Mouse (Mus musculus) lung, adult 10 weeks (tissue): ENCODE results near the gene Gpr176. TPM values are rescaled to one million over a fixed set of nuclear protein-coding genes. Genes with fewer than 3 reads are reported as not detected.

ENCODE experiments used
- polyA plus RNA-seq: library from polyadenylated mRNA; stranded (reverse); fragments of 350-450 nt; fragmentation: Illumina TruSeq; extraction: RNeasy Lipid Tissue Mini Kit (QIAGEN cat#74804); gene quantifications from one replicate; pipeline ENCODE4 v1.2.3, GENCODE M21; 2014; ENCODE audit warnings: low read depth, low replicate concordance; ENCODE audit not compliant: insufficient read depth

The Gpr176 gene
- polyA plus RNA-seq: 0.53 TPM

DNA sequence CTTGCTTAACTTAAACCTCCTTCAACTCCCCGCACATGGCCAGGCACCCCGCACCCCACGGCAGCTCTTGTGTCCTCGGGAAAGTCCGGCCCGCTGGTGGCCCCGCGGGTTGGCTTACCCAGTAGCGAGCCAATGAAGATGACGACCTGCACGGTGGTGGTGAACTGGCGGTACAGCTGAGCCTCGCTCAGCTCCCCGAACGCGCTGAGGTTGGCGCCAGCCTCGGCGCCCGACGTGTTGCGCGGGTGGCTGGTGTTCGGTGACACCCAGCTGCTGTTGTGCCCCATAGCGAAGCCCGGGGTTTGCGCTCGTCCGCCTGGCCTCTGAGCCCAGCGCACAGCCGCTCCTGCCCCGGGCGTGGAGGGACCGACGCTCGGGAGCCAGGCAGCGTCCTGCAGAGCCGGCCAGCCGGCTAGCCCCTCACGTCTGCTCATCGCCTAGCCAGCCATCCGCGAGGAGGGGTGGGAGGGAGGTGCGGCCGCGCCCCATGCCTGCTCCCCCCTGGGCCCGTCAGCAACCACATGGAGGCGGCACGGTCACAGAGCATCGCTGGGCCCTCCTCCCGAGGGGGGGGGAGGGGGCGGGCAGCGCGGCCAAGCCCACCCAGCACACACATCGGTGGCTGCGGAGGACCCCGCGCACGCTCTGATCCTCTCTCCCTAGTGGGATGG lies at the start of gene Gpr176:
Gpr176 (minus strand) TSS at position 519 of the 671 bp plus-strand sequence.

DNA sequence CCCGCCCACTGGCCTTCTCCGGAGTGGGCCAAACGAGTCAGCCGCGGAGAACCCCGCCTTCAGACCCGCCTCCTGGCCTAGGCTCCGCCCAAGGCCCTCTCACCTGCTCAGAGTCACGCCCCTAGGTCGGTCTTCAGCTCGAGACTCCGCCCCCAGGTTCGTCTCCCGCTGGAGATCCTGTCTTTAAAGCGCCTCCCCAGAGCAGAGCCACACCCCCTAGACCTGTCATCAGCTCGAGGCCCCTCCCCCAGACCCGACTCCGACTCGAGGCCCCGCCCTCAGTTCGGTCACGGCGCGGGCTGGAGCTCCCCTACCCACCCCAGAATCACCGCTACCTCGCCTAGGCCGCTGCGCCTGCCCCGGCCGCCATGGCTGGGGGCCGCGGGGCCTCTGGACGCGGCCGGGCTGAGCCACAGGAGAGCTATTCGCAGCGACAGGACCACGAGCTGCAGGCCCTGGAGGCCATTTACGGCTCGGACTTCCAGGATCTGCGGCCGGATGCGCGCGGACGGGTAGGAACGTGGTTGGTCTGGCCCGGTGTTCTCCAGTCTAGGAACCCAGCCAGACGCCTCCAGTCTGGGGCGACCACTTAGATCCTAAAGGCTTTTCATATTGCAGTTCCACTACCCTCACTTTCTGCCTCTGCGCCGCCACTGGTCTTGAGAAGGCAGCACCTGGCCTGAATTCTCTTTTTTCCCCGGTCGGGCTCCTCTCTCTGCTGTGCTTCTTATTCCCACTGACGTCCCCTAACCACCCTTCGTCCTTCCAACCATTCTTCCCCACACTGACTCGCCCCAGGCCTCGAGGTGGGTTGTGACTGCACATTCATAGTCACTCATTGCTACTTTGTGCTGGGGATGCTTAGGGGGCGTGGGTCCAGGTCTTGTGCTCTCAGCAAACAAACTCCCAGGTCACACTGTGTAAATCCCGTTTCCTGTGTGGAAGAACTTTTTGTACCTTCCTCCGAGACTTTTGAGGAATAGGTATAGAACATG lies 15.4 kb upstream of the Gpr176 start, which contains the start of gene Eif2ak4:
Eif2ak4 (plus strand) TSS at position 278 of the 995 bp plus-strand sequence.

DNA sequence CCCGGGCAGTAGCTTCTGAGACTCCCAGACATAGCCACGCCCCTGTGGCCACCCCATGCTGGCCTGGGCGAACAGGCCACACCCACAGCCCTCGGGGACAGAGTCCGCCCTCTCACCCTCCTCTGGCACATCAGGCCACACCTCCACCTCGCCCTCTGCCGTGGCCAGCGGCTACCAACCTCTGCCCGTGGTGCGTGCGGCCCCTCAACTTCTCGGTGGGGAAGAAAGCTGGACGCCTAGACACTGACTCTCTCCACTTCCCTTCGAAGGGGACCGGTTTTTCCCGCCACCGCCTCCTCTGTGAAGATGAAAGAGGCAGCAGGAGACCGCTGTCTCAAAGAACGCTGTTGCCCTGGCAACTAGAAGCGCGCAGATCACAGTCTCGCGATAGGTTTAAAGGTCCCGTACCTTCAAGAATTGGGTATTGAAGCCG lies 116.6 kb downstream of the Gpr176 start, which contains the start of gene Fsip1:
Fsip1 (minus strand) TSS at position 346 of the 433 bp plus-strand sequence.

Other genes with a start within 250 kb of the Gpr176 start
- gene Fsip1, start 116.5 kb downstream of the Gpr176 start, polyA plus RNA-seq: 2.8 TPM
- gene Eif2ak4, start 15.2 kb upstream of the Gpr176 start, polyA plus RNA-seq: 4.1 TPM
- gene Srp14, start 106.3 kb upstream of the Gpr176 start, polyA plus RNA-seq: 282 TPM
- gene Bmf, start 176.3 kb upstream of the Gpr176 start, polyA plus RNA-seq: 9.9 TPM
- 2.0 TPM for gene Bub1b, start 224.8 kb upstream of the Gpr176 start, polyA plus RNA-seq